Mouse (Mus musculus): ENCODE data around the gene 4930507D05Rik. TPM values are rescaled to one million over a fixed set of nuclear protein-coding genes. Genes with fewer than 3 reads are reported as not detected.
A peak's percentile ranks its signal among the peaks of the same experiment; 100 is the strongest.

The 4930507D05Rik gene
- polyA plus RNA-seq, 1 experiment, result 0.09 TPM

DNA sequence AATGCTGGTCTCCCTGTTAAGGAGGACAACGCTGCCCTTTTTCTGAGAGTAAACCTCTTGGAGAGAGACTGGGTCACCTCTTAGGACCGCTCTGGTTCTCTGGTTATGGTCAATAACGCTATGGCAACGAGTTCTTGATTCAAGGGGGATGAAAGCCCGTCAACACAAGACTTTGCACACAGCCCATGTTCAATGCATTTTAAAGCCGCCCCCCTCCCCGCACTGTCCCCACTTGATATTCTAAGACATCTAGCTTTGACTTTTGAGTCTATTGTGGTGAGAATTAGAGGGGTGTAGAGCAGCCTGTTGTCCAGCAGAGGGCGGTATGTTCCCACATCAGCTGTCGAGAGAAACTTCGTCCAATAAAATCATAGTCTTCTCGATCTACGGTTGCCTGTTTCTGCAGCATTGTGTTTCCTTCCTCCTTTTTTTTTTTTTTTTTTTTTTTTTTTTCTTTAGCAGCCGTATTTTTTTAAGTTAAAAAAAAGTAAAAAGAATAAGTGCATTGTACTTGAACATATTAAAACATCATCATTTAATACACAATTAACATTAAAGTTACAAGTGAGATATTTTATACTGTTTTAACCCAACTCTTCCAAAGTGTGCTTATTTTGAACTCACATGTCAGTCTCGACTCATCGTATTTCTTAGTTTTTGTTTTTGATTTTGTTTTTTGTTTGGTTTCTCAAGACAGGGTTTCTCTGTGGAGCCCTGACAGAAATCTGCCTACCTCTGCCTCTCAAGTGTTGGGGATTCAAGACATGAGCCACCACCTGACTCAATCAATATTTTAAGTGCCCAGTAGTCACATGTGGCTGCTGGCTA, 51.0 kb downstream of the 4930507D05Rik start:
- WGBS, result 20% methylated on average over 15 of the region's 15 CpGs
- TF ChIP-seq POLR2A (IDR thresholded peaks at IDR 0.05; ENCODE audit: borderline replicate concordance, extremely low read depth, low read depth, low read length) (no peak), CTCF (IDR thresholded peaks at IDR 0.05; ENCODE audit: insufficient read depth, low read length) (peak; percentile 92)
- peak; percentile 57 for DNase-seq
- peaks cover 3% of the 10 kb centered on the region; the same call in 1 of the 2 replicates for H3K4me1 ChIP-seq (ENCODE audit: control insufficient read depth, insufficient read depth, low read length)
- no peak overlapping the region for H3K4me3 ChIP-seq (replicated peaks; ENCODE audit: extremely low read depth, low read depth, low read length)

Other genes starting within 250 kb of the 4930507D05Rik start
- gene Tspan15, start 218.2 kb upstream of the 4930507D05Rik start, polyA plus RNA-seq (2012; rRNA removed), result 134 and 177 TPM in 2 replicates
- 0.76 and 0.96 TPM in 2 replicates for gene Tacr2, start 197.1 kb upstream of the 4930507D05Rik start, polyA plus RNA-seq (2012; rRNA removed)
- gene Hk1, start 69.6 kb upstream of the 4930507D05Rik start, polyA plus RNA-seq (2012; rRNA removed), result 34.2 and 45.5 TPM in 2 replicates
- 4.7 TPM in 2 replicates for gene Hkdc1, start 27.0 kb upstream of the 4930507D05Rik start, polyA plus RNA-seq (2012; rRNA removed)
- gene Supv3l1, start 249 bp downstream of the 4930507D05Rik start, polyA plus RNA-seq (2012; rRNA removed), result 7.6 and 11.9 TPM in 2 replicates
- 7.7 and 13.9 TPM in 2 replicates for gene Vps26a, start 37.3 kb downstream of the 4930507D05Rik start, polyA plus RNA-seq (2012; rRNA removed)
- gene Srgn, start 78.0 kb downstream of the 4930507D05Rik start, polyA plus RNA-seq (2012; rRNA removed), result 48.6 and 82.7 TPM in 2 replicates
- gene Kif1bp, start 129.0 kb downstream of the 4930507D05Rik start, polyA plus RNA-seq (2012; rRNA removed), result 37.8 and 45.5 TPM in 2 replicates
- 7.2 and 13.4 TPM in 2 replicates for gene Ddx21, start 152.8 kb downstream of the 4930507D05Rik start, polyA plus RNA-seq (2012; rRNA removed)
- 8.9 and 14.1 TPM in 2 replicates for gene Ddx50, start 201.7 kb downstream of the 4930507D05Rik start, polyA plus RNA-seq (2012; rRNA removed)